Mouse (Mus musculus): ENCODE results near the gene Ahnak.
"Not testable (repeated sequence)": the region's sequence is repeated elsewhere in the genome, so short reads cannot be mapped to it uniquely, and the experiment has no call there.

Gene Ahnak

GRCm38 (mm10) chr19:8994813-8995607 lies 5.9 kb downstream of the Ahnak start:
- no peak for DNase-seq (ENCODE audit: low spot score)

- DNase-seq (ENCODE audit: low spot score), result no peak
These were observed 7.5 kb downstream of the Ahnak start for GRCm38 (mm10) chr19:8996601-8997000.

GRCm38 (mm10) chr19:8997546-8997945 lies 8.5 kb downstream of the Ahnak start:
- DNase-seq (ENCODE audit: low spot score), result peak; percentile 51

GRCm38 (mm10) chr19:8998546-8998945 lies 9.5 kb downstream of the Ahnak start:
- DNase-seq (ENCODE audit: low spot score), result no peak

GRCm38 (mm10) chr19:8999223-8999622 lies 10.1 kb downstream of the Ahnak start:
- DNase-seq (ENCODE audit: low spot score), result no peak

- DNase-seq (ENCODE audit: low spot score), result not testable (repeated sequence)
These were observed 17.8 kb downstream of the Ahnak start for GRCm38 (mm10) chr19:9006915-9007314.

GRCm38 (mm10) chr19:9019298-9019697 lies 30.2 kb downstream of the Ahnak start:
- no peak for DNase-seq (ENCODE audit: low spot score)

- DNase-seq (ENCODE audit: low spot score), result peak; percentile 47
These were observed 34.1 kb downstream of the Ahnak start for GRCm38 (mm10) chr19:9023021-9023778.

- no peak for DNase-seq (ENCODE audit: low spot score)
These were observed 36.6 kb downstream of the Ahnak start for GRCm38 (mm10) chr19:9025562-9026257.

- DNase-seq (ENCODE audit: low spot score), result peak; percentile 30
These were observed 37.5 kb downstream of the Ahnak start for GRCm38 (mm10) chr19:9026634-9027033.

GRCm38 (mm10) chr19:9027795-9028194 lies 38.7 kb downstream of the Ahnak start:
- peak; percentile 7 for DNase-seq (ENCODE audit: low spot score)

- no peak for DNase-seq (ENCODE audit: low spot score)
These were observed 39.3 kb downstream of the Ahnak start for GRCm38 (mm10) chr19:9028375-9028774.

GRCm38 (mm10) chr19:9029640-9030262 lies 40.7 kb downstream of the Ahnak start:
- DNase-seq (ENCODE audit: low spot score), result no peak

- DNase-seq (ENCODE audit: low spot score), result no peak
These were observed 43.5 kb downstream of the Ahnak start for GRCm38 (mm10) chr19:9032502-9033129.

GRCm38 (mm10) chr19:9033412-9034340 lies 44.6 kb downstream of the Ahnak start:
- DNase-seq (ENCODE audit: low spot score), result no peak

GRCm38 (mm10) chr19:9034480-9034879 lies 45.4 kb downstream of the Ahnak start:
- DNase-seq (ENCODE audit: low spot score), result no peak

- no peak for DNase-seq (ENCODE audit: low spot score)
These were observed 46.0 kb downstream of the Ahnak start for GRCm38 (mm10) chr19:9035101-9035500.

GRCm38 (mm10) chr19:9038136-9038535 lies 49.1 kb downstream of the Ahnak start:
- DNase-seq (ENCODE audit: low spot score), result no peak

- DNase-seq (ENCODE audit: low spot score), result no peak
These were observed 50.2 kb downstream of the Ahnak start for GRCm38 (mm10) chr19:9039266-9039665.

GRCm38 (mm10) chr19:9039928-9040327 lies 50.8 kb downstream of the Ahnak start:
- DNase-seq (ENCODE audit: low spot score), result no peak

GRCm38 (mm10) chr19:9040649-9041048 lies 51.6 kb downstream of the Ahnak start:
- no peak for DNase-seq (ENCODE audit: low spot score)

Data from layer of hippocampus, adult 11-12 months (tissue).